Mouse (Mus musculus) frontal cortex, postnatal 14 days (tissue): Measurements from ENCODE around the gene Ncr1.
"Not testable (repeated sequence)": the region's sequence is repeated elsewhere in the genome, so short reads cannot be mapped to it uniquely, and the experiment has no call there.

Experiments used
- DNase-seq, 2 experiments: peaks; one replicate each; pipeline ENCODE4 v3.0.0; 2022; ENCODE audit warnings: low spot score in 2 of 2

Ncr1 gene

DNA sequence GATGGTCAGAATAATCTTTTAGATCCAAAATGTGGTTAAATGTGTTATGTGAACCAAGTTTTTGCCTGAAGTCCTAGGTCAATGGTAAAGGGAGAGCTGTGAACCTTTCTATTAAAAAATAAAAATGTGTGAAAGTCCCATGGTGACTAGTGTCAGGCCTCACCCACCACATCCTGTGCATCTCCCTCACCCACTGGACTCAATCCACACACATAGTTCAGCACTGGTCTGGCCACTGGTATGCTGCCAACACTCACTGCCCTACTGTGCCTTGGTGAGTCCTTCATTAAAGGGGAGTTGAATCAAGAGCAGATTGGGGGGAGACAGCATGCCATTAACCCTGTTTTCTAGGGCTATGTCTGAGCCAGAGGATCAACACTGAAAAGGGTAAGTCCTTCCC, at the start of gene Ncr1:
TSS of gene Ncr1 (plus strand) at position 216 of the 400 bp plus-strand sequence.
- no peak for DNase-seq

DNA sequence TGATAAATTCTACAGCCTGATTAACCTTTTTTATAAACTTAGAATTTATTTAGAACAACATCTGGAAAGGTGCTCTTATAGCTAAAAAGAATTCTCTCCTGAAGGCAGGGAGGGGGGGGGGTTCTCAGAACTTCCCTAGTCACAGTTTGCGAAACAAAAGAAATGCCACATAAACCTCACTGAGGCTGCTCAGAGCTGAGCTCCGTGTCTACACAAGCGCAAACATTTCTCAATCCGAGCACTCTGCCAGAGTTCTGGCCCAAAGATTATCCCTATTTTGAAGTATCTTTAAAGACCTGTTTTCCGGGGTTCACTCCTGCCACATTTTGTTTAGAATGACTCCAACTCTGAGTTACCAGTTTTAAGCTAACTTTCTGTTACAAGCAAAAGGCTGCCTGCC, 44.9 kb upstream of the Ncr1 start:
- DNase-seq: no peak

DNA sequence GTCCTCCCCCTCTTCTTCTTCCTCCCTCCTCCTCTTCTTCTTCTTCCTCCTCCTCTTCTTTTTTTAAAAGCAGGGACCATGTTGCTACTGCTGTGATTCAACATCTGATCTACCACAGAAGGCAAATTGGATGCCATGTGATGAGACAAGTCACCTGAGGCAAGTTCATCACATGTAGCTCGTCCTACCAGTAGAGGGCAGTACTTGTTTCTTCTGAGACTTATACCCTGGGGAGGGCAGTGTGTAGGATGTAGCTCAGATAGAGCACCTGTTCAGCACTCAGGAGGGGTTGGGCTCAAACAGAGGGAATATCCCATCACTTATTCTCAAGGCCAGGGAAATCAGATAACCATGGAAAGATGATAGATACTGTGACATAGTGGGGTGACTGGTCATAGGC, 40.3 kb upstream of the Ncr1 start:
- DNase-seq: no peak

DNA sequence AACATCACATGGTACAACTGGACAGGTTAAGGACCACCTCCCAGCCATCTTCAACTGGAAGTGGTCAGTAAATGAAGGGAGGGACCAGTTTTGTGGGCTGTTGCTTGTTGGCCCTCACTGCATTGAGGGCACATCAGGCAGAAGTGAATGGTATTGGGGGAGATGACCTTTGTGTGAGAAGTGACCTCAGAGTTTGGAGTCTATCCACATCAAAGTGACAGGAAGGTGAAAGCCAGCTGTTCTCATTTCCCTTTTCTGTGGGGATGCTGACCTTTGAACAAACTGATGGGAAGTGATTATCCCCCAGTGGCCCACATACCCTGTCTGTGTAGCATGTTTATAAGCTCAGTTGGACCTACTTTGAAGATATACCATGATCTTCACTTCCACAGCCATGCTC, 37.4 kb upstream of the Ncr1 start:
- no peak for DNase-seq

DNA sequence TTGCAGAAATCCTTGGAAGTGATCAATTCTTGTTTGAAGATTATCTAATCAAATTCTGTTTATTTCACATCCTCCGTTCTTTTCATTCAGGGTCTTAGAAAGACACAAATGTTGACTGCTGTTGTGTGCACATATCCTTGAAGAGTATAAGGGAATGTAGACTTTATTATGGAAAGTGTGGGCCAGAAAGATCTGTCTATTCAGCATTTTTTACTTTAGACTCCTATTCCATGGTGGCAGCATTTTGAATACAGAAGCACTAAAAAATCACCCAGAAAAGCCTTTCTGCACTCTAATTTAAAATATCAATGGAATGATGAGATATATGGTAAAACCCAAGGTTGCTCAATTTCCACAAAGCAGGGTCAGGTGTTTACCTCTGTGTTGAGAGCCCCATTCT, 34.1 kb upstream of the Ncr1 start:
- no peak for DNase-seq

DNA sequence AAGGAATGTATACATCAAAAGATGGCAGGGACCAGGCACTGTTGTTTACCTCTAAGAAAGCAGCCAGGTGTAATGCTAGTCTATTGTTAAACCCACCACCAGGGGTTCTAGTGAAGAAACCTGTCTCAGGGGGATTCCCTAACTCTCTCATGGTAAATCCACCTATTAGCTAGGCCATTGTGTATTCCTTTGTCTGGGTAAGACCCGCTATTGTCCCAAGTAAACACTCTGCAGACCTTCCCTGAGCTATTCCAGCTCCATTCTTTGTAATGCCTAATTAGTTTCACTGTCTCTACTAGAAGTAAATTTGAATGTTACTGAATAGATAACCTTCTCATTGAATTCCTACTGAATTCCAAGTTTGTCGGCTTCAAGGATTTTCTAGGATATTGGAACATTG, 24.4 kb upstream of the Ncr1 start:
- not testable (repeated sequence) for DNase-seq

DNA sequence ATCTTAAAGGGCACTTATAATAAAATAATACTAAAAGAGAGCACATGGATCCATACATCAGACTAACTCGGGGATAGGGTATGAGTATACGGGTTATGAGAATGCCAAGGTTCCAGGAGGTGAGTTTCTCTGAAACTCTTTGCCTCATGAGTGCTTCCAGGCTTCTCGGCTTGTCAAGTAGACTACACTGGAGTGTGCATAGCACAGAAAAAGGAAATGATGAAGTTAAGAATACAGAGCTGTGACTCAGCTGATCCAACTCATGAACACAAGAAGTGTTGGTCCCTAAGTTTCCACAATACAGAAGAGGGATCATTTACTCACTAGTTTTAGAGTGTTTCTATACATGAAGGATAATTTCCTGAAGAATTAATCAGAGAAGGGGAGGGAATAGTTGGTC, 24.0 kb upstream of the Ncr1 start:
- DNase-seq: not testable (repeated sequence)

DNA sequence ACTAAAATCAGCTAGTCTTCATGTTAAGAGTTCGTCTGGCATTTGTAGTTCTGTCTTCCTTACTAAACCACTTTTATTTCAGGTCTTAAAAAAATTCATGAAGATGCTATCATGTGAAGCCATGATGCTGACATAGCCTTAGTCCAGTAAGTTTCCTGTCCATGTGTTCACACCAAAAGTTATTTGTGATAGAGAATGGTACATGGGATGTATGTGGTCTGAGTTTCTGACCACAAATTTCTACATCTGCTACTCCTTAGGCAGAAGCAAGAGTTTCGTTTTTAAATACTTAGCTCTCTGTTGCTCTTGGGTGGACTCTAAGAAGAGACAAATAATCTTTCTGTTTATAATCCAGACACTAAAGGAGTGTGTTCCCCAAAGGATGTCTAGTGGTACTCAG, 14.2 kb upstream of the Ncr1 start:
- no peak for DNase-seq

DNA sequence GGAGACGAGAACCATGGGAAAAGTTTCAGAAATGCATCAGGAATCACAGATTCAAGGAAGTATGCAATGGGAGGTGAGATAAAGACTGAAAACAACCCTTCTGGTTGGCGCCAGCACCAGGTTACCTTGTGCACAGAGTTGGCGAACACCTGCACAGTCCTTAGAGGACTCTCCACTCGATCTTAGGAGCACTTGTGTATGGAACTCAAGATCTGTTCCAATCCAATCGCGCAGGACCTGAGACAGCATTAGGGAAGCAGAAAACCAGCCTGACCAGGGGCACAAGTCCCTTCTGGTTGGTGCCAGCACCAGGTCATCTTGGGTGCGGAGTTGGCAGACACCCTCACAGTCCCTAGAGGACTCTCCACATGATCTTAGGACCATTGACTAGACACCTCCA, 36.0 kb downstream of the Ncr1 start:
- DNase-seq: no peak
